Mouse (Mus musculus) kidney, embryonic 15.5 days (tissue): ENCODE measurements at regions not wholly inside any gene's neighbourhood (a gene's known extent, or its start where the extent isn't known, plus 50 kb on each side); places are given as distances from the start of the nearest gene placed in this dataset.
A peak's percentile ranks its signal among the peaks of the same experiment; 100 is the strongest.

Experiments
- ATAC-seq: fragments of 200-750 bp; cut with Nextera tagmentation; replicated peaks from 2 replicates; pipeline ENCODE4 v1.8.0; 2017; ENCODE audit warnings: moderate TSS enrichment; ENCODE audit not compliant: low FRiP score
- H3K27ac ChIP-seq: fragments of 300-500 bp; sonication (generic); 2 replicates; pipeline ENCODE4 v1.5.1; 2015; ENCODE audit warnings: mild to moderate bottlenecking, inconsistent platforms
- H3K27me3 ChIP-seq: fragments of 300-500 bp; sonication (generic); 2 replicates; pipeline ENCODE4 v1.6.1; 2015; ENCODE audit warnings: inconsistent platforms
- H3K36me3 ChIP-seq: fragments of 300-500 bp; sonication (generic); 2 replicates; pipeline ENCODE4 v1.6.1; 2015; ENCODE audit warnings: inconsistent platforms
- H3K4me1 ChIP-seq: fragments of 300-500 bp; sonication (generic); 2 replicates; pipeline ENCODE4 v1.6.1; 2015; ENCODE audit warnings: inconsistent platforms
- H3K4me2 ChIP-seq: fragments of 300-500 bp; sonication (generic); 2 replicates; pipeline ENCODE4 v1.6.1; 2015; ENCODE audit warnings: moderate library complexity, mild to moderate bottlenecking, inconsistent platforms
- H3K4me3 ChIP-seq: fragments of 300-500 bp; sonication (generic); replicated peaks from 2 replicates; pipeline ENCODE4 v1.5.1; 2015; ENCODE audit warnings: mild to moderate bottlenecking, inconsistent platforms
- H3K9ac ChIP-seq: fragments of 300-500 bp; sonication (generic); 2 replicates; pipeline ENCODE4 v1.6.1; 2015; ENCODE audit warnings: mild to moderate bottlenecking, inconsistent platforms
- H3K9me3 ChIP-seq: fragments of 300-500 bp; sonication (generic); replicated peaks from 2 replicates; pipeline ENCODE4 v1.6.1; 2016; ENCODE audit warnings: inconsistent platforms
- WGBS: fragments of 180-500 bp; shearing (Covaris S2); methylation state at CpG from one replicate; pipeline ENCODE4 v1.1.7; 2015; ENCODE audit warnings: mixed read lengths; 5-methylcytosine and 5-hydroxymethylcytosine counted together

- Histone ChIP-seq H3K4me2 (no peak overlapping the region), H3K9me3 (no peaks in the 10 kb centered on the region), H3K36me3 (no peaks in the 10 kb centered on the region), H3K4me1 (no peaks in the 10 kb centered on the region), H3K9ac (no peak overlapping the region), H3K4me3 (no peak overlapping the region), H3K27me3 (no peaks in the 10 kb centered on the region), H3K27ac (no peak overlapping the region)
- no peak for ATAC-seq
These were observed 600.4 kb upstream of the Tusc1 start for GRCm38 (mm10) chr4:93935692-93936091.

GRCm38 (mm10) chr4:93927117-93927516, 591.8 kb upstream of the Tusc1 start:
- no peak for ATAC-seq
- WGBS = 89% methylated on average over 7 of the region's 7 CpGs
- H3K27me3 ChIP-seq = no peaks in the 10 kb centered on the region

GRCm38 (mm10) chr4:93924402-93924801, 589.1 kb upstream of the Tusc1 start:
- H3K36me3 ChIP-seq = no peaks in the 10 kb centered on the region
- no peak overlapping the region for H3K4me2 ChIP-seq
- H3K4me1 ChIP-seq = no peaks in the 10 kb centered on the region
- WGBS = 83% methylated on average over 1 of the region's 1 CpGs
- H3K27ac ChIP-seq = no peak overlapping the region
- H3K27me3 ChIP-seq = no peaks in the 10 kb centered on the region
- no peak overlapping the region for H3K9ac ChIP-seq
- ATAC-seq = no peak
- no peaks in the 10 kb centered on the region for H3K9me3 ChIP-seq
- H3K4me3 ChIP-seq = no peak overlapping the region

More at GRCm38 (mm10) chr4:93927117-93927516, 591.8 kb upstream of the Tusc1 start:
- Histone ChIP-seq H3K4me3 (no peak overlapping the region), H3K4me2 (no peak overlapping the region), H3K9me3 (no peaks in the 10 kb centered on the region), H3K4me1 (no peaks in the 10 kb centered on the region), H3K36me3 (no peaks in the 10 kb centered on the region), H3K27ac (no peak overlapping the region), H3K9ac (no peak overlapping the region)

GRCm38 (mm10) chr4:93886631-93887030, 551.3 kb upstream of the Tusc1 start:
- ATAC-seq = no peak
- Histone ChIP-seq H3K9ac (no peak overlapping the region), H3K4me2 (no peak overlapping the region), H3K4me1 (no peaks in the 10 kb centered on the region), H3K27me3 (no peaks in the 10 kb centered on the region), H3K27ac (no peak overlapping the region), H3K9me3 (no peaks in the 10 kb centered on the region), H3K36me3 (no peaks in the 10 kb centered on the region), H3K4me3 (no peak overlapping the region)
- 81% methylated on average over 11 of the region's 11 CpGs for WGBS

- 56% methylated on average over 3 of the region's 3 CpGs for WGBS
These were observed 546.0 kb upstream of the Tusc1 start for GRCm38 (mm10) chr4:93881318-93881717.

GRCm38 (mm10) chr4:93879351-93879872, 544.1 kb upstream of the Tusc1 start:
- 27% methylated on average over 8 of the region's 8 CpGs for WGBS
- Histone ChIP-seq H3K36me3 (no peaks in the 10 kb centered on the region), H3K4me3 (no peak overlapping the region), H3K27me3 (no peaks in the 10 kb centered on the region), H3K9me3 (no peaks in the 10 kb centered on the region), H3K4me1 (peaks cover 4% of the 10 kb centered on the region; the same call in 1 of the 2 replicates), H3K27ac (no peak overlapping the region), H3K9ac (no peak overlapping the region), H3K4me2 (0 out of 2 replicates have a peak overlapping the region, but pooled peaks have one; percentile 13)
- ATAC-seq = peak; percentile 66

More at GRCm38 (mm10) chr4:93881318-93881717, 546.0 kb upstream of the Tusc1 start:
- Histone ChIP-seq H3K9me3 (no peaks in the 10 kb centered on the region), H3K4me2 (no peak overlapping the region), H3K4me3 (no peak overlapping the region), H3K36me3 (no peaks in the 10 kb centered on the region), H3K4me1 (peaks cover 4% of the 10 kb centered on the region; the same call in 1 of the 2 replicates), H3K27ac (no peak overlapping the region), H3K27me3 (no peaks in the 10 kb centered on the region), H3K9ac (no peak overlapping the region)
- no peak for ATAC-seq

- Histone ChIP-seq H3K9me3 (no peaks in the 10 kb centered on the region), H3K36me3 (no peaks in the 10 kb centered on the region), H3K4me1 (no peaks in the 10 kb centered on the region), H3K9ac (no peak overlapping the region), H3K4me2 (no peak overlapping the region), H3K27me3 (no peaks in the 10 kb centered on the region), H3K4me3 (no peak overlapping the region), H3K27ac (no peak overlapping the region)
- 70% methylated on average over 3 of the region's 3 CpGs for WGBS
- ATAC-seq = no peak
These were observed 538.0 kb upstream of the Tusc1 start for GRCm38 (mm10) chr4:93873271-93873670.

GRCm38 (mm10) chr4:93853451-93853850, 518.1 kb upstream of the Tusc1 start:
- H3K4me1 ChIP-seq = no peaks in the 10 kb centered on the region
- no peak overlapping the region for H3K9ac ChIP-seq
- no peak overlapping the region for H3K4me2 ChIP-seq
- 88% methylated on average over 3 of the region's 3 CpGs for WGBS
- no peaks in the 10 kb centered on the region for H3K27me3 ChIP-seq
- H3K27ac ChIP-seq = no peak overlapping the region
- H3K36me3 ChIP-seq = no peaks in the 10 kb centered on the region
- H3K4me3 ChIP-seq = no peak overlapping the region
- ATAC-seq = no peak
- no peaks in the 10 kb centered on the region for H3K9me3 ChIP-seq

GRCm38 (mm10) chr4:93849178-93849577, 513.9 kb upstream of the Tusc1 start:
- H3K9ac ChIP-seq = no peak overlapping the region
- no peaks in the 10 kb centered on the region for H3K9me3 ChIP-seq
- H3K4me3 ChIP-seq = no peak overlapping the region
- no peaks in the 10 kb centered on the region for H3K36me3 ChIP-seq
- 78% methylated on average over 3 of the region's 3 CpGs for WGBS
- H3K4me1 ChIP-seq = no peaks in the 10 kb centered on the region
- no peaks in the 10 kb centered on the region for H3K27me3 ChIP-seq
- H3K27ac ChIP-seq = no peak overlapping the region
- ATAC-seq = no peak
- H3K4me2 ChIP-seq = no peak overlapping the region

- Histone ChIP-seq H3K9me3 (no peaks in the 10 kb centered on the region), H3K36me3 (no peaks in the 10 kb centered on the region), H3K4me1 (no peaks in the 10 kb centered on the region), H3K4me2 (no peak overlapping the region), H3K4me3 (no peak overlapping the region), H3K9ac (no peak overlapping the region), H3K27ac (no peak overlapping the region), H3K27me3 (no peaks in the 10 kb centered on the region)
- no peak for ATAC-seq
These were observed 495.4 kb upstream of the Tusc1 start for GRCm38 (mm10) chr4:93830701-93831100.

- H3K27ac ChIP-seq = no peak overlapping the region
- WGBS = 65% methylated on average over 1 of the region's 1 CpGs
- no peak for ATAC-seq
- no peaks in the 10 kb centered on the region for H3K36me3 ChIP-seq
- no peak overlapping the region for H3K4me2 ChIP-seq
- H3K27me3 ChIP-seq = no peaks in the 10 kb centered on the region
- 0 out of 2 replicates have a peak, but pooled peaks cover 2% of the 10 kb centered on the region for H3K4me1 ChIP-seq
- H3K4me3 ChIP-seq = no peak overlapping the region
- no peaks in the 10 kb centered on the region for H3K9me3 ChIP-seq
- no peak overlapping the region for H3K9ac ChIP-seq
These were observed 457.8 kb upstream of the Tusc1 start for GRCm38 (mm10) chr4:93793104-93793503.

GRCm38 (mm10) chr4:93790157-93790556, 454.8 kb upstream of the Tusc1 start:
- H3K9ac ChIP-seq = no peak overlapping the region
- H3K4me1 ChIP-seq = 0 out of 2 replicates have a peak, but pooled peaks cover 2% of the 10 kb centered on the region
- no peaks in the 10 kb centered on the region for H3K9me3 ChIP-seq
- no peaks in the 10 kb centered on the region for H3K27me3 ChIP-seq
- no peaks in the 10 kb centered on the region for H3K36me3 ChIP-seq
- no peak overlapping the region for H3K4me2 ChIP-seq
- no peak for ATAC-seq
- WGBS = 83% methylated on average over 11 of the region's 11 CpGs
- H3K4me3 ChIP-seq = no peak overlapping the region
- no peak overlapping the region for H3K27ac ChIP-seq

- H3K4me3 ChIP-seq = no peak overlapping the region
- no peaks in the 10 kb centered on the region for H3K27me3 ChIP-seq
- H3K9me3 ChIP-seq = no peaks in the 10 kb centered on the region
- no peaks in the 10 kb centered on the region for H3K4me1 ChIP-seq
- H3K27ac ChIP-seq = no peak overlapping the region
- 87% methylated on average over 2 of the region's 2 CpGs for WGBS
- H3K4me2 ChIP-seq = no peak overlapping the region
- no peaks in the 10 kb centered on the region for H3K36me3 ChIP-seq
- no peak for ATAC-seq
- H3K9ac ChIP-seq = no peak overlapping the region
These were observed 419.2 kb upstream of the Tusc1 start for GRCm38 (mm10) chr4:93754497-93754896.
